Comparison of ENCODE assay signal across 8 mouse cellular contexts in the genomic region with DNA sequence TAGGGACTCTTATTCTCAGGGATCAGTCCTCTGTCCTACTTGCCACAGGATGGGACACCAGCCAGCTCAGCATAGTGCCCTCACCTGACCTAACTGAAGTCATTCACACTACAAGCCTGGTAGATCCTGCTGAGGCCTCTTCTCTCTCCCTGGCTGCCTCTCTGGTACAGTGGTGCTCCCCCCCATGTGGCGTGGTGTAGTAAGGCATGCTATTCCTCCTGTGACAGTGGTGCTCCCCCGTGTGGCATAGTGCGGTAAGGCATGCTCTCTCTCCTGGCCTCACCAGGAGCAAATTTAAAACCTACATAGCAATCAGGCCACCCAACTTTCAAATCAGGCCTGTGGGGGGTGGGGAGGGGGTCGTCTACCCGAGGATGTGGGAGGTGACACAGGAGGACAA. TPM values are rescaled to one million over a fixed set of nuclear protein-coding genes. Genes with fewer than 3 reads are reported as not detected.
DNase-seq lines count a peak whose midpoint lies in the region; ATAC-seq lines count a peak whose summit lies in the region.

No protein-coding gene starts in this region.

- 5% methylated on average over 5 of the region's 5 CpGs for WGBS in forebrain, embryonic 16.5 days
- WGBS in hindbrain, embryonic 13.5 days, result 5% methylated on average over 5 of the region's 5 CpGs

- no peak overlapping the region for H3K4me3 ChIP-seq in forebrain, embryonic 16.5 days (replicated peaks; ENCODE audit: low read length)
- H3K4me3 ChIP-seq in hindbrain, embryonic 13.5 days, result no peak overlapping the region

- no peak overlapping the region for H3K4me2 ChIP-seq in forebrain, embryonic 16.5 days (ENCODE audit: low read length)
- H3K4me2 ChIP-seq in hindbrain, embryonic 13.5 days, result no peak overlapping the region

- H3K4me1 ChIP-seq in forebrain, embryonic 16.5 days (replicated peaks; ENCODE audit: control insufficient read depth, insufficient read depth, low read length), result no peaks in the 10 kb centered on the region
- no peaks in the 10 kb centered on the region for H3K4me1 ChIP-seq in hindbrain, embryonic 13.5 days (replicated peaks)

- H3K9me3 ChIP-seq in forebrain, embryonic 16.5 days (ENCODE audit: control insufficient read depth, low read length), result no peaks in the 10 kb centered on the region
- H3K9me3 ChIP-seq in hindbrain, embryonic 13.5 days, result no peaks in the 10 kb centered on the region

- H3K27ac ChIP-seq in forebrain, embryonic 16.5 days (ENCODE audit: low read length), result no peak overlapping the region
- H3K27ac ChIP-seq in hindbrain, embryonic 13.5 days, result no peak overlapping the region

- H3K27me3 ChIP-seq in forebrain, embryonic 16.5 days (replicated peaks; ENCODE audit: control insufficient read depth, insufficient read depth, low read length), result no peaks in the 10 kb centered on the region
- H3K27me3 ChIP-seq in hindbrain, embryonic 13.5 days, result no peaks in the 10 kb centered on the region

- DNase-seq in R1 (ENCODE audit: low read depth, low spot score), result peak; percentile 89
- peak; percentile 77 to 81 for DNase-seq in cerebellum, adult 18-20 months
- DNase-seq in layer of hippocampus, postnatal 10 days (ENCODE audit: low spot score in 2 of 2), result peak; percentile 85 to 89
- DNase-seq in lung, postnatal 10 days, result peak; percentile 91
- DNase-seq in right cerebral cortex, postnatal 14 days, result peak; percentile 88
- peak; percentile 86 for DNase-seq in urinary bladder, postnatal 14 days (ENCODE audit: low spot score)

- ATAC-seq in forebrain, embryonic 16.5 days, result peak; percentile 70
- ATAC-seq in hindbrain, embryonic 13.5 days (ENCODE audit: low FRiP score), result peak; percentile 53

- H3K36me3 ChIP-seq in forebrain, embryonic 16.5 days (ENCODE audit: control insufficient read depth, insufficient read depth), result no peaks in the 10 kb centered on the region
- no peaks in the 10 kb centered on the region for H3K36me3 ChIP-seq in hindbrain, embryonic 13.5 days

- no peak overlapping the region for H3K9ac ChIP-seq in forebrain, embryonic 16.5 days (replicated peaks; ENCODE audit: low read depth, low read length)
- H3K9ac ChIP-seq in hindbrain, embryonic 13.5 days, result no peak overlapping the region

RNA-seq across cellular contexts. Expression of gene Dnah17, which starts 26.4 kb away (rescaled TPM):
- 0.22 and 0.37 TPM in 2 replicates for polyA plus RNA-seq in forebrain, embryonic 16.5 days (2015; fragmentation: Nextera tagmentation; extraction: Ambion mirVana)
- 0.30 and 0.32 TPM in 2 replicates for polyA plus RNA-seq in hindbrain, embryonic 13.5 days (2015; fragmentation: Nextera tagmentation; extraction: Ambion mirVana)
- under 1 TPM; 0.14 to 0.16 TPM for total RNA-seq in layer of hippocampus, postnatal 10 days (2021)
